Mouse (Mus musculus) forebrain, embryonic 14.5 days (tissue): Measurements from ENCODE around the gene Olfr323. TPM values are rescaled to one million over a fixed set of nuclear protein-coding genes. Genes with fewer than 3 reads are reported as not detected.

Source experiments
- ATAC-seq: fragments of 200-750 bp; cut with Nextera tagmentation; 2 replicates; pipeline ENCODE4 v1.8.0; 2017; ENCODE audit warnings: mild to moderate bottlenecking, moderate library complexity
- DNase-seq: peaks from one replicate; pipeline ENCODE4 v3.0.0-alpha.2; 2015; ENCODE audit warnings: low spot score
- H3K27ac ChIP-seq: fragments of 300-500 bp; sonication (generic); 2 replicates; pipeline ENCODE4 v1.5.1; 2014; ENCODE audit warnings: low read depth, mild to moderate bottlenecking, control low read depth, low read length, moderate library complexity
- H3K27me3 ChIP-seq: fragments of 300-500 bp; sonication (generic); replicated peaks from 2 replicates; pipeline ENCODE4 v1.6.1; 2014; ENCODE audit warnings: low read length, control low read depth, mixed read lengths; ENCODE audit not compliant: control insufficient read depth, insufficient read depth
- H3K36me3 ChIP-seq: fragments of 300-500 bp; sonication (generic); 2 replicates; pipeline ENCODE4 v1.6.1; 2014; ENCODE audit warnings: low read length, control low read depth; ENCODE audit not compliant: control insufficient read depth, insufficient read depth
- H3K4me1 ChIP-seq: fragments of 300-500 bp; sonication (generic); 2 replicates; pipeline ENCODE4 v1.6.1; 2014; ENCODE audit warnings: antibody characterized with exemption, low read length, control low read depth; ENCODE audit not compliant: control insufficient read depth, insufficient read depth
- H3K4me2 ChIP-seq: fragments of 300-500 bp; sonication (generic); 2 replicates; pipeline ENCODE4 v1.6.1; 2014; ENCODE audit warnings: mild to moderate bottlenecking, control low read depth, low read length
- H3K4me3 ChIP-seq: fragments of 300-500 bp; sonication (generic); 2 replicates; pipeline ENCODE4 v1.5.1; 2014; ENCODE audit warnings: low read depth, low read length, control low read depth
- H3K9ac ChIP-seq: fragments of 300-500 bp; sonication (generic); 2 replicates; pipeline ENCODE4 v1.6.1; 2014; ENCODE audit warnings: mild to moderate bottlenecking, low read length, control low read depth, moderate library complexity
- H3K9me3 ChIP-seq: fragments of 300-500 bp; sonication (generic); replicated peaks from 2 replicates; pipeline ENCODE4 v1.6.1; 2016; ENCODE audit warnings: low read length, control low read depth, mixed read lengths; ENCODE audit not compliant: control insufficient read depth
- WGBS: fragments of 180-500 bp; shearing (Covaris S2); extraction: QIAGEN DNeasy Blood & Tissue Kit; methylation state at CpG from one replicate; pipeline ENCODE4 v1.1.7; 2014; 5-methylcytosine and 5-hydroxymethylcytosine counted together
- polyA plus RNA-seq: library from polyadenylated mRNA; unstranded; fragments of >200 nt; fragmentation: Nextera tagmentation; extraction: Ambion mirVana; gene quantifications from 2 replicates; pipeline ENCODE4 v1.2.1, GENCODE M21; 2014

The Olfr323 gene
- polyA plus RNA-seq = not detected in 2 replicates

- no peaks in the 10 kb centered on the region for H3K9me3 ChIP-seq
- no peak within 1 kb of the TSS for H3K4me2 ChIP-seq
- DNase-seq = no peak
- no peak for ATAC-seq
- no peaks in the 10 kb centered on the region for H3K4me1 ChIP-seq
- no peak within 1 kb of the TSS for H3K9ac ChIP-seq
- H3K27me3 ChIP-seq = no peaks in the 10 kb centered on the region
- H3K27ac ChIP-seq = no peak within 1 kb of the TSS
- no peaks in the 10 kb centered on the region for H3K36me3 ChIP-seq
- 75% methylated on average over 5 of the region's 5 CpGs for WGBS
- H3K4me3 ChIP-seq = no peak within 1 kb of the TSS
Measured at GRCm38 (mm10) chr11:58630401-58630800, at the start of gene Olfr323. Olfr323 (minus strand) TSS chr11:58630501.

- H3K4me2 ChIP-seq = no peak overlapping the region
- H3K27me3 ChIP-seq = no peaks in the 10 kb centered on the region
- H3K36me3 ChIP-seq = no peaks in the 10 kb centered on the region
- H3K4me3 ChIP-seq = no peak overlapping the region
- 55% methylated on average over 4 of the region's 4 CpGs for WGBS
- no peaks in the 10 kb centered on the region for H3K4me1 ChIP-seq
- H3K27ac ChIP-seq = no peak overlapping the region
- DNase-seq (no peak), ATAC-seq (no peak)
- no peaks in the 10 kb centered on the region for H3K9me3 ChIP-seq
- H3K9ac ChIP-seq = no peak overlapping the region
Measured at GRCm38 (mm10) chr11:58671825-58672224, 41.5 kb upstream of the Olfr323 start.

- no peaks in the 10 kb centered on the region for H3K9me3 ChIP-seq
- no peak overlapping the region for H3K4me3 ChIP-seq
- H3K27me3 ChIP-seq = no peaks in the 10 kb centered on the region
- DNase-seq (no peak), ATAC-seq (no peak)
- no peaks in the 10 kb centered on the region for H3K36me3 ChIP-seq
- H3K4me2 ChIP-seq = no peak overlapping the region
- H3K27ac ChIP-seq = no peak overlapping the region
- no peak overlapping the region for H3K9ac ChIP-seq
- no peaks in the 10 kb centered on the region for H3K4me1 ChIP-seq
Measured at GRCm38 (mm10) chr11:58669252-58669651, 39.0 kb upstream of the Olfr323 start.

- H3K36me3 ChIP-seq = no peaks in the 10 kb centered on the region
- WGBS = 90% methylated on average over 4 of the region's 4 CpGs
- no peak within 1 kb of the TSS for H3K9ac ChIP-seq
- ATAC-seq (no peak), DNase-seq (no peak)
- no peak within 1 kb of the TSS for H3K27ac ChIP-seq
- no peak within 1 kb of the TSS for H3K4me2 ChIP-seq
- H3K27me3 ChIP-seq = no peaks in the 10 kb centered on the region
- H3K4me1 ChIP-seq = no peaks in the 10 kb centered on the region
- H3K4me3 ChIP-seq = no peak within 1 kb of the TSS
- no peaks in the 10 kb centered on the region for H3K9me3 ChIP-seq
Measured at GRCm38 (mm10) chr11:58658596-58658995, 28.3 kb upstream of the Olfr323 start, which contains the start of gene Olfr322. Olfr322 (plus strand) TSS chr11:58658782.

GRCm38 (mm10) chr11:58655151-58655550, 24.9 kb upstream of the Olfr323 start:
- H3K36me3 ChIP-seq = no peaks in the 10 kb centered on the region
- DNase-seq (no peak), ATAC-seq (no peak)
- 89% methylated on average over 3 of the region's 3 CpGs for WGBS
- H3K9ac ChIP-seq = no peak overlapping the region
- H3K27me3 ChIP-seq = no peaks in the 10 kb centered on the region
- H3K4me1 ChIP-seq = no peaks in the 10 kb centered on the region
- H3K4me3 ChIP-seq = no peak overlapping the region
- no peaks in the 10 kb centered on the region for H3K9me3 ChIP-seq
- H3K4me2 ChIP-seq = no peak overlapping the region
- no peak overlapping the region for H3K27ac ChIP-seq

GRCm38 (mm10) chr11:58643350-58643749, 13.0 kb upstream of the Olfr323 start:
- no peaks in the 10 kb centered on the region for H3K9me3 ChIP-seq
- WGBS = 31% methylated on average over 6 of the region's 6 CpGs
- no peaks in the 10 kb centered on the region for H3K36me3 ChIP-seq
- no peak for ATAC-seq
- peaks cover 9% of the 10 kb centered on the region; the same call in 1 of the 2 replicates for H3K27me3 ChIP-seq
- peaks cover 5% of the 10 kb centered on the region; the same call in 1 of the 2 replicates for H3K4me1 ChIP-seq
- no peak overlapping the region for H3K4me3 ChIP-seq
- peak; percentile 52 for DNase-seq
- no peak overlapping the region for H3K4me2 ChIP-seq
- no peak overlapping the region for H3K9ac ChIP-seq
- no peak overlapping the region for H3K27ac ChIP-seq

- Histone ChIP-seq H3K9ac (no peak overlapping the region), H3K36me3 (no peaks in the 10 kb centered on the region), H3K4me3 (no peak overlapping the region), H3K27ac (no peak overlapping the region), H3K9me3 (no peaks in the 10 kb centered on the region), H3K27me3 (peaks cover 9% of the 10 kb centered on the region; the same call in 1 of the 2 replicates), H3K4me1 (peaks cover 5% of the 10 kb centered on the region; the same call in 1 of the 2 replicates), H3K4me2 (no peak overlapping the region)
- DNase-seq = no peak
- 79% methylated on average over 13 of the region's 13 CpGs for WGBS
- no peak for ATAC-seq
Measured at GRCm38 (mm10) chr11:58641638-58642358, 11.5 kb upstream of the Olfr323 start.

GRCm38 (mm10) chr11:58641057-58641456, 10.8 kb upstream of the Olfr323 start:
- WGBS = 28% methylated on average over 14 of the region's 14 CpGs
- peaks cover 9% of the 10 kb centered on the region; the same call in 1 of the 2 replicates for H3K27me3 ChIP-seq
- no peaks in the 10 kb centered on the region for H3K36me3 ChIP-seq
- DNase-seq (no peak), ATAC-seq (no peak)
- peak overlapping the region; percentile 35; the same call in 1 of the 2 replicates for H3K4me3 ChIP-seq
- H3K4me1 ChIP-seq = peaks cover 5% of the 10 kb centered on the region; the same call in 1 of the 2 replicates
- no peak overlapping the region for H3K27ac ChIP-seq
- H3K4me2 ChIP-seq = peak overlapping the region; percentile 81
- no peaks in the 10 kb centered on the region for H3K9me3 ChIP-seq
- peak overlapping the region; percentile 58; the same call in 1 of the 2 replicates for H3K9ac ChIP-seq

- Histone ChIP-seq H3K4me1 (peaks cover 5% of the 10 kb centered on the region; the same call in 1 of the 2 replicates), H3K9ac (peak within 1 kb of the TSS; percentile 58), H3K27ac (no peak within 1 kb of the TSS), H3K4me3 (peak within 1 kb of the TSS; percentile 35), H3K27me3 (peaks cover 9% of the 10 kb centered on the region; the same call in 1 of the 2 replicates), H3K4me2 (peak within 1 kb of the TSS; percentile 81), H3K36me3 (no peaks in the 10 kb centered on the region), H3K9me3 (no peaks in the 10 kb centered on the region)
- ATAC-seq (0 out of 2 replicates have a peak, but pooled peaks have one; percentile 23), DNase-seq (peak; percentile 31)
- 3% methylated on average over 34 of the region's 34 CpGs for WGBS
Measured at GRCm38 (mm10) chr11:58640272-58640867, 10.1 kb upstream of the Olfr323 start, which contains the start of gene Trim58. Trim58 (plus strand) TSS chr11:58640465.
